Mouse (Mus musculus): ENCODE measurements around the gene Olfr548-ps1. TPM values are rescaled to one million over a fixed set of nuclear protein-coding genes. Genes with fewer than 3 reads are reported as not detected.

The Olfr548-ps1 gene
- not detected in 2 replicates for polyA plus RNA-seq (2012; rRNA removed)

DNA sequence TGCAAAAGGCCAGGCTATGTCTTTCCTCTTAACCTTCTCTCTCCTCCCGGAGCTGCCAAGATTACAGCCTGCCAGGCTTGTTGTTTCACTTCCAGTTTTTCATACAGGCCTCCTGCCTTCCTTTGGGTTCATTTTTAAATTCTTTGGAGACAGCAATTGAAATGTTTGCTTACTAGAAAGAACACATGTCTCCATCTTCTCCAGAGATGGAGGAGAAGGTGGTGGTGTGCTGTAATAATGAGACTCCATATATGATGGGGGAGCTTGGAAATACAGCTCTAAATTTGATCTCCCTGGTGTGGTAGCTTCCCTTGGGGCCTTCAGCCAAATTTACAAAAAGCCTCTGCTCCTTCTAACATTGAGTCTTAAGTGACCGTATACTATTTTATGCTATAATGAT is at the start of gene Olfr548-ps1:
Gene Olfr548-ps1 (plus strand): TSS at position 301 of the 400 bp plus-strand sequence.

GRCm38 (mm10) chr7:102499473-102499872 is 41.2 kb upstream of the Olfr548-ps1 start, which contains the start of gene Olfr545:
Gene Olfr545 (minus strand): TSS chr7:102499573.

GRCm38 (mm10) chr7:102534449-102534848 is 6.2 kb upstream of the Olfr548-ps1 start, which contains the start of gene Olfr547:
Gene Olfr547 (plus strand): TSS chr7:102534749.

GRCm38 (mm10) chr7:102549570-102549969 is 8.9 kb downstream of the Olfr548-ps1 start, which contains the start of gene Olfr549:
Gene Olfr549 (plus strand): TSS chr7:102549870.

GRCm38 (mm10) chr7:102564999-102565997 is 24.6 kb downstream of the Olfr548-ps1 start, which contains the start of gene Trim21:
Gene Trim21 (minus strand): TSS chr7:102565486.

GRCm38 (mm10) chr7:102571142-102571541 is 30.4 kb downstream of the Olfr548-ps1 start, which contains the start of gene Olfr550:
Gene Olfr550 (plus strand): TSS chr7:102571442.

DNA sequence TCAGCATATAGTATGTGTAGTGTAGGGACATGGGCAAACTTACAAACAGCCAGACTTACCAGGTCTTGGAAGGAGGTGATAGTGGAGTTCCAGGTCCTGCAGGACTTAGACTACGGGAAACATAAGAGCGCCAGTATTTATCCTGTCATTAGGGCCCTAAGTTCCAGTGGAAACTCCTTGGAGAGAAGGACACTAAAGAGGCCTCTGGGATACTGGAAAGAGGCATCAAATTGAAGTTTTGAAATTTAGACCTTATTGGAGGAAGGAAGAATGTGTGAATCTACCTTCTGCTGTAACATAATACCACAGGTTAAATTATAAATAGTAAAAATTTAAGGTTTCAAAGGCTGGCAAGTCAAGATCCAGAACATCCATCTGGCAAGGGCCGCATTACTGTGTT is 51.1 kb downstream of the Olfr548-ps1 start, which contains the start of gene Olfr551:
Gene Olfr551 (minus strand): TSS at position 101 of the 400 bp plus-strand sequence.

Other genes starting within 250 kb of the Olfr548-ps1 start
- gene Rrm1, start 99.2 kb upstream of the Olfr548-ps1 start, polyA plus RNA-seq (2012; rRNA removed), result 9.4 and 13.6 TPM in 2 replicates
- not detected in 2 replicates for gene Olfr543, start 59.2 kb upstream of the Olfr548-ps1 start, polyA plus RNA-seq (2012; rRNA removed)
- gene Olfr544, start 52.6 kb upstream of the Olfr548-ps1 start, polyA plus RNA-seq (2012; rRNA removed), result not detected in 2 replicates
- not detected in 2 replicates for gene Olfr545, start 41.3 kb upstream of the Olfr548-ps1 start, polyA plus RNA-seq (2012; rRNA removed)
- gene Olfr547, start 6.1 kb upstream of the Olfr548-ps1 start, polyA plus RNA-seq (2012; rRNA removed), result not detected in 2 replicates
- not detected in 2 replicates for gene Olfr549, start 9.0 kb downstream of the Olfr548-ps1 start, polyA plus RNA-seq (2012; rRNA removed)
- gene Trim21, start 24.6 kb downstream of the Olfr548-ps1 start, polyA plus RNA-seq (2012; rRNA removed), result 3.1 and 3.4 TPM in 2 replicates
- 0.18 and 0.25 TPM in 2 replicates for gene Olfr550, start 30.5 kb downstream of the Olfr548-ps1 start, polyA plus RNA-seq (2012; rRNA removed)
- gene Olfr551, start 51.0 kb downstream of the Olfr548-ps1 start, polyA plus RNA-seq (2012; rRNA removed), result not detected in 2 replicates
- not detected in 2 replicates for gene Olfr552, start 56.9 kb downstream of the Olfr548-ps1 start, polyA plus RNA-seq (2012; rRNA removed)
- not detected in 2 replicates for gene Olfr553, start 77.3 kb downstream of the Olfr548-ps1 start, polyA plus RNA-seq (2012; rRNA removed)
- gene Olfr554, start 97.5 kb downstream of the Olfr548-ps1 start, polyA plus RNA-seq (2012; rRNA removed), result not detected in 2 replicates
- not detected in 2 replicates for gene Olfr555, start 117.9 kb downstream of the Olfr548-ps1 start, polyA plus RNA-seq (2012; rRNA removed)
- not detected in 2 replicates for gene Olfr556, start 124.0 kb downstream of the Olfr548-ps1 start, polyA plus RNA-seq (2012; rRNA removed)
- gene Trim68, start 146.4 kb downstream of the Olfr548-ps1 start, polyA plus RNA-seq (2012; rRNA removed), result 14.6 and 19.4 TPM in 2 replicates
- gene Olfr557, start 155.0 kb downstream of the Olfr548-ps1 start, polyA plus RNA-seq (2012; rRNA removed), result not detected in 2 replicates
- 3.2 and 3.3 TPM in 2 replicates for gene Olfr558, start 161.3 kb downstream of the Olfr548-ps1 start, polyA plus RNA-seq (2012; rRNA removed)
- gene Olfr33, start 178.2 kb downstream of the Olfr548-ps1 start, polyA plus RNA-seq (2012; rRNA removed), result not detected in 2 replicates
- not detected in 2 replicates for gene Olfr559, start 186.6 kb downstream of the Olfr548-ps1 start, polyA plus RNA-seq (2012; rRNA removed)
- not detected in 2 replicates for gene Olfr560, start 218.5 kb downstream of the Olfr548-ps1 start, polyA plus RNA-seq (2012; rRNA removed)
- gene Olfr78, start 218.6 kb downstream of the Olfr548-ps1 start, polyA plus RNA-seq (2012; rRNA removed), result 2.1 and 3.6 TPM in 2 replicates
- gene Olfr561, start 230.3 kb downstream of the Olfr548-ps1 start, polyA plus RNA-seq (2012; rRNA removed), result not detected in 2 replicates